Mouse (Mus musculus) testis, postnatal 14 days (tissue): ENCODE measurements around the gene Sertad2.

Experiments used
- DNase-seq: peaks from one replicate; pipeline ENCODE4 v3.0.0; 2021; ENCODE audit warnings: low spot score

The Sertad2 gene

DNA sequence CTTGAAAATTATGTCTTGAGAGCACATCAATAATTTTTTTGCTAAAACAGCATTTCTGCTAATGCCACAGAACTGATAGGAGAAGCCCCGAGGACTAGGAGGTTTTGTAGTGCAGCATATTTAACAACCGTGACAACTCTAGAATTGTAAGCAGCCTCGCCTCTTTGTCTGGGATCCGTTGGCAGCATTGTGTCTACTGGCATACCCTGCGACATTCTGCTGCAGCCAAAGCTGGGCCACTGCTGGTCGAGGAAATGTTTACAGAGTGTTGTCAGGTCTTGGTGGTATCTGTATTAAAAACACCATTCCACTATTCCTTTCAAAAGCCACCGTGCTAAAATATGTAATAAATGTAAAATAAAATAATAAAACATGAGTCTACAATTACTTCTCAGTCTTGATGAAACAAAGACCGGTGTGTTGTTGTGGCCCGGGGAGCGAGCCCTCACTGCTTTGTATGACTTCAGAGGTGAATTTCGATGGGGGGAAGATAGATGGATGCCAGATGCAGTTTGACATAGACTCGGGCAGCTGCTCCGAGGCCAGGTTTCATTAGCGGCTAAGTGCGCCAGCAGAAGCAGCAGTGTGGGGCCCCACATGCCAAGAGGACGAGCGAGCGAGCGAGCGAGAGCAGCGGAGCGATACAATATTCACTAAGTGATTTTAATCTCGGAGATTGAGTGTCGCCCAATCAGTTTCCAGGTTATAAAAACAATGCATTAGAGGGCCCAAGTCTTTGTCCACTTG lies 60.2 kb downstream of the Sertad2 start:
- no peak for DNase-seq

DNA sequence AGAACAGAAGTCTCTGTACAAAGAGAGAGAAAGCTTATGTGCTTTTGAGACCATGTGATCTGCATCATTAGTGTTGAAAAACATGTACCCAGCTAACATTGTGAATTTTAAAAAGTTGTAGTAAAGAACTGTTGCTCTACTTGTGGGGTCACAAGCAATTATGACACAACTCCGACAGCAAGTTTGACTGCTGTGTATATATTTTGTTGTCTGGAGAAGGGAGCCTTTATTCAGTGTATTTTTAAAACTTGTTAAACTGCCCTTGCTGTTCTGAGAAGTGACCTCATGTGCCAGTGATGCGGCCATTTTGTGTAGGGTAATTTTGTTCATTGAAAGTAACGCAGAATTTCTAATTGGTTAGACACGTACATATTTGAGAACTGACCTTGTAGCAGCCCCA lies 61.1 kb downstream of the Sertad2 start:
- no peak for DNase-seq

DNA sequence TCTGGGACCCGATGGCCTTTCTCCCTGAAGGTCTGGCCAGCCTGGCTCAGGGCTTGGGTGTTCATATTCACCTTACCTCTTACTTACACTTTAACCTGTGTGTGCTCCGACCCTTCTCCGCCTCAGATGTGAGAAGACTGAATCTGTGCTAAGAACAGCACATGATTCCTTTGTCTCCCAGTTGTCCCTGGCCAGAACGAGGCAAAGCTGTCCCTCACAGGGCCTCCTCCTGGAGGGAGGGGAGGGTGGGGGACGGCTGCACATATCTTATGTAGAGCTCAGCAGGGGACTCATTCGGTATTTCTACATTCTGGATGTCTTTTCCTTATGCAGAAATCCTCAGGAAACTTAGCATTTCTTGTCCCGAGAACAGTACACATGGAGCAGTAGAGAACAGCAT lies 62.6 kb downstream of the Sertad2 start:
- DNase-seq, result no peak

DNA sequence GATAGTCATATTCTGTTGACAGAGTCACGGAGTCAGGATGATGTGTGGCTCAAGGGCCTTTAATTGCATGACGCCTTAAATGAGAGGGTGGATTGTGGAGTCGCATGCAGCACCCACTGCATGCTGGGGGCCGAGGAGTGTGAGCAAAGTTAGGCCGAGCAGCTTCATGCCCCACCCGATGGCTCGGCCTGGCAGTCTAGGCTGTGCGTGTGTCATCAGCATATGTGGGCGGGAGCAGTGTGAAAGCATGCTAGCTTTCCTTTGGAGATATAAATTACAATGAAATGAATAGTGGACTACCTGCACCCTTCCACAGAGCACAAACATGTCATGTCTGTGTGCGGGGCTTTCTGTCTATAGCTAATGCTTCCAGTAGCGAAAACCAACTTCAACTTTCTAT lies 65.4 kb downstream of the Sertad2 start:
- DNase-seq, result no peak

DNA sequence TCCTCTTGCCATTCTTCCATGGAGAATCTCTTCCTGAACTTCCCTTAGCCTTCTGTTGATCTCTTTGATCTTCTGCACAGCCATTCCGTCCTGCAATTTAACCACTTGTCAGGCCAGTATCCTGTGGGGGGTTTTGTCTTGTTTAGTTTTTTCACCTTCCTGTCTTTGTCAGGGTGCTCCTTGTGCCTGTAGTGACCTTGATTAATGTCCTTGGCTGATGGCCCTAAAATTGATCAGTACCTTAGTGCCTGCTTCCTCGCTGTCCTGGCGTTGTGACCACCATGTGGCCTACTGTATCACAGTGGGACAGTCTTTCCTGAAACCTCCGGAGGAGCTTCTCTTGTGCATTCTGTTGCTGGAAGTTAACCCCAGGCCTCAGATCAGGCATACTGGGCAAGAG lies 70.2 kb downstream of the Sertad2 start:
- no peak for DNase-seq

DNA sequence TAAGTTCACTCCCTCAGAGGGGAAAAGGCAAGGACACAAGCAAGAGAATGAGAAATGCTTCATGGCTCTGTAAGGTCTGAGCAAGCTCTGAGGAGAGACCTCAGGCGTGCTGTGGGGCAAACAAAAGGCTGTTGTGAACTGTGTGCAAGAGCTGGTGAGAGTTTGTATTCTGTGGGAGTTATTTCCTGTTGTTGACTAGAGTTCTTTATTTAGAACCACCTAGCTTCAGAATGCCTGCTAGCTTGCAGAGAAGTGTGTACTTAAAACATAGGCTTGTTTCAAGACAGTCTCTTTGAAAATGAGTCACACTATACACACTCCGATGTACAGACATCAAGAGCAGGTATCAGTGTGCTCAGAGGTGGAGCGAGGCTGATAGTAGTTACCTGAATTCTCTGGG lies 73.0 kb downstream of the Sertad2 start:
- DNase-seq, result no peak

DNA sequence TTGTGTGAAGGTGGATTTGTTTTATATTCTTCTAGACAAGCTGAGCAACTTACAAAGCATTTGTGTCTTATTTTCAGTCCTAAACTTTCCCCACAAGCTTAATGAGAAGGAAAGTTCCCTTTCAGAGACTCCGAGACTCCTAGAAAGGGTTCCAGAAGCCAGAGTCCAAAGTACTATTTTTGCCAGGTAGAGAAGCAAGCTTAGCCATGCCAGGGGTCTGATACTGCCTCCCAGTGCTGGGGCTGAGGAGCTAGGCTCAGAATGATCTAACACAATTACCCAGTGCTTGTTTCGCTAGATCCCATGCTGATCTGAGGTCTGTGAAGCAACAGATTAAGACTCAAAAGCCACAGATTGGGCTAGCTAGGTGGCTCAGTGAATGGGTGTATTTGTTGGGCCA lies 84.1 kb downstream of the Sertad2 start:
- no peak for DNase-seq

DNA sequence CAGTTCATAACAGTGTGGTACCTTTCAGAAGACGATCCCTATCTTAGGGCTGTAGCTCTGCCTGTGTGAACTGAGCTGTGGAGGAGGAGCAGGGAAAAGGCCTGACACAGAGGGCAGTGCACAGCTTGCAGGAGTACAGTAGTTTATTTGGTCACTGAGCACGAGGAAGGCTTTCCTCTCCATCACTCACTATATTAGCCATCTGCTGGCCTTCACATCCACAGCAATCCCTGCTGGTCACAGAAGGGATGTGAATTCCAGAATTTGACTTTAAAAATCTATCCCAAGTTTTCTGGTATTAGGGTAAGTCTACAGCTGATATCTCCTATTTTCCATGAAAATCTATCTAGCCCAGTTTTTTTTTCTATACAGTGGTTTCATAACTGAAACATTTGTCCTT lies 85.2 kb downstream of the Sertad2 start:
- no peak for DNase-seq

DNA sequence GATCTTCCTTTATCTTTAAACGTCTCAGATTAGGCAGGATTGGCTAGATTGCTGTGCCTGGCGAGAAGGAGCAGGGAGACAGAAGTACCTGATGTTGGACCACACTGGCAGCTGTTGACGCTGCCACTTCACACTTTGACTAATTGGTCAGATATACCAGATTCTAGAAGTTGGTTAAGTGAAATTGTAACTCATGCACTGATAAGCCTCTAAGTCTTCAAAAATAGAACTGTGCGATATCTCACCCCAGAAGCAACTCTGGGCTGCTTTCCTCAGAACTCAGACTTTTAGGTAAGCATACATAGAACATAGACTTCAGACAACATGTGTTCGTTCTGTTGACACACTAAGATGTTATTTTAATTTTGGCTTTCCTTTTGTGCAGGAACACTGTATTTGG lies 86.6 kb downstream of the Sertad2 start:
- no peak for DNase-seq

DNA sequence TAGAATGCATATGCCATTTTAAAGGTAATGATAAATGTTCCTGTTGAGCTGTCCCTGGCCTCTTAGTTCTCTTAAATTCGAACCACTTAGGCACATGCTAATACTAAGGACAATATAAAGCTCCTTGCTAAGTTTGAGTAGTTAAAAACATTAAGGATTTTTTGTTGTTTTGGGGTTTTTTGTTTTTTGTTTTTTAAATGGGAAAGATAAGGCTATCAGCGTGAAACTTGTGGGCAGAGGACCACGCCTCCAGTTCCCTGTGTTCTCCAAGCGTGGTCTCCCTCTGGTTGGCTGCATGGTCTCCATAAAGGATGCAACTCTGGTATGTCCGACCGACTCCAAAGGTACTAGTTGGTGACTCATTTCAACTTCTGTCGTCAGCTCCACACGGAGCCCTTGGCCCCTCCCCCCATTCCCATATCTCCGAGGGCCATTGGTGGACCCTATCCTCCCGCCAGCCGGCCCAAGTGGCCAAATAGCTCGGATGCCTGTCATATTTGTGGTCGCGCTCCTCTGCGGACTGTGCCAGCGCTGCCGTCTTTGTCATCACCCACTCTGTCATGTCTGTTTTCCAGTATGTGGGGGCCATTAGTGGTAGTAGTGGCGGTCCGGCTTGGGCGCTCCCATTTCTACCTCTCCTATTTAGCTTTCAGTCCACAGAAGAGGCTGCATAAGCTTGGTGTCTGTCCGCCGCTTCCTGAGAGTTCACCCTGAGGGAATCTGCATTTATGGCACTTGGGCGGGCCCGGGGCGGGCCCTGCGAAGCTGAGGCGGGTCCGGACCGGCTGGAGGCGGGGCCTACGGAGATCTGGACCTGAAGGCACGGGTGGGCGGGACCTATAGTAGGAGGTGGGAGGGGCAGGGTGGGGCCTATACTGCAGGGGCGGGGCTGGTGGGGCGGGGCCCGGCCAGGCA lies 88.2 kb downstream of the Sertad2 start:
- peak; percentile 96 for DNase-seq

DNA sequence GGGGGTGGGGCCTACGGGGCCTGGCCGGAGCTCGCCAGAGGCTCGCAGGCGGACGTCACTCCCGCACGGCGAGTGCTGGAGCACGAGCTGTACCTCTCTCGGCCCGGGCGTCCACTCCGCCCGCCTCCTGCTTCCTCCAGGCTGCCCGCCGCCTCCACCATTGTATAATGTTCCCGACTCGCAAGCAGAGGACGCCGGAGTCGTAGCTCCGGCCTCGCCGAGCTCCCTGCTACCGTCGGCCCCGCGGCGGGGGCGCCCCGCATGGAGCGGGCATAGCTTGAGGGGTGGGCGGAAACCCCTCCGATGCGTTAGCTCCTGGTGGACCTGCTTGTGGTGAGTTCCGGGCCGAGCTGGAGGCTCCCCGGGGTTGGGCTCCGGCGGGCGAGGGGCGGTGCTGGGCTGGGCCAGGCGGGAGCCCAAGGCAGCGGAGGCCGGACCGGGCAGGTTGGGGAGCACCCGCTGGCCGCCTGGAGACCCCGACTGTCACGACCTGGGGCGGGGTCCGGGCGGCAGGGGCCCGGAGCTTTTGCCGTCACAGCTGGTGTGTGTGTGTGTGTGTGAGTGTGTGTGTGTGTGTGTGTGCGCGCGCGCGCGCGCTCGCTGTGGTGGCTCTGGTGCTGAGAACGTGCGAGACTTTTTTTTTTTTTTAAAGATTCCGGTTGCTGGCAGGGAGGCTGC lies 89.0 kb downstream of the Sertad2 start:
- peak; percentile 84 for DNase-seq

DNA sequence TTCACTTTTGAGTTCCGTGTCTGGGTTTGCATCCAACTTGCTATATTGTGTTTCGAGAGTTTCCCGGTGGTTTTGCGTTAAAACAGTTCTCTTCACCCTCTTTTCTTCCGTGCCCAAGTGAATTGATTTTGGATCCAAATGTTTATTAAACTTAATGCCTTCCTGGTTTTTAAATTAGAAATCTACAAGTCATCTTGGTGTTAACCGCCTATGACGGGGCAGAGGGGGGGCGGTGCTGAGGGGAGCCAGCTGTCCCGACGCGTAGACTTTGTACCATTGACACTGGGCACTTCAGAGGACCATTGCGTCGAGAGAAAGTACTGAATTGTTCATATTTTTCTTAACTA lies 89.5 kb downstream of the Sertad2 start:
- DNase-seq, result no peak

DNA sequence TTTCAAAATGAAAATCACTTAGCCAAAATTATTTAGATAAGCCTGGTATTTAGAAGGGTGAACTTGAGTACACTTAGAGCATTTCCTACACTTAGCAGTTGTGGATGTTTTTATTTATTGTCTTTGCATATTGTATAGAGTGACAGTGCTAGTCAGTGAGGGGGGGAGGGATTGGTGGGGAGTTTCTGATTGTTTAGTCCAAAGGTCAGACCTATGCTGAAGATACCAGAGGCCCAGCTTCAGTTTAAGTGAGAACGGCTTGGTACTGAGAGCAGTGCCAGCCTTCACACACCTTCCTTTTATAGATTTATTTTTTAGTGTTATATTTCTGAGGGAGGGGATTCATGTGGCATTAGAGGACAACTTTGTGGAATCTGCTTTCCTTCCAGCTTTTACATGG lies 91.5 kb downstream of the Sertad2 start:
- no peak for DNase-seq

DNA sequence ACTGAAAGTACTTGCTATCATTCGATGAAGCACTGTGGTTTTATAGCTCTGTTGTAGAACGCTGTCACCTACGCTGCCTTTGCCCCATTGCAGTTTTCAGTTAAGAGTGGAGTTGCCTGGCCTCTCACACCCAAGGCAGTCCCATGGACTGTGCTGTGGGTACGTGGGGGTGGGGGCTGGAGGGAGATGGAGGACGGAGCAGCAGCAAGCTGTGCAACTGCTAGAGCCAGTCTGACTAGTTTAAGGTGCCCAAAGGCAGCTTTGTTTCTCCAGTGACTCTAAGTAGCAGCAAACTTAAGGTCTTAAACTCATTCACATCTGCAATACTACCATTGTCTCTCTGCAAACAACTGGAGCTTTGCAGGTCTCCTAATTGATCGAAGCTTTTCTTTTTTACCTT lies 92.6 kb downstream of the Sertad2 start:
- DNase-seq, result no peak

DNA sequence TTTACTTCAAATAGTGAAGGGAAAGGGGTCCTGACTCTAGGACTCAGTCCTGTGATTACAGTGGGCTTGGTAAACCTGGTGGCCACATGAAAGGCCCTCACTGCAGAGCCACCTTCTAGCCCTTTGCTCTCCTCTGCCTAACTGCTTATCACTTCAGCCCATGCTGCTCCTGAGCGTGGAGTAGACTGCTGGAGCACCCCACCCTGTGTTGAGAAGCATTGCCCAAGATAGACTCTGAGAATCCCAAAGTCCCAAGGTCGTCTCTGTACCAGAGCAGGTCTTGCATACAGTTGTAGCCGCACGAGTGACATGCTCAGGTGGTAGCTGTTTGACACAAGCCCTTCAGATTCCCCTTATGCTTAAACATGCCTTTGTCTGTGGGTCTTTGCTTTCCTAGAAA lies 93.1 kb downstream of the Sertad2 start:
- no peak for DNase-seq

DNA sequence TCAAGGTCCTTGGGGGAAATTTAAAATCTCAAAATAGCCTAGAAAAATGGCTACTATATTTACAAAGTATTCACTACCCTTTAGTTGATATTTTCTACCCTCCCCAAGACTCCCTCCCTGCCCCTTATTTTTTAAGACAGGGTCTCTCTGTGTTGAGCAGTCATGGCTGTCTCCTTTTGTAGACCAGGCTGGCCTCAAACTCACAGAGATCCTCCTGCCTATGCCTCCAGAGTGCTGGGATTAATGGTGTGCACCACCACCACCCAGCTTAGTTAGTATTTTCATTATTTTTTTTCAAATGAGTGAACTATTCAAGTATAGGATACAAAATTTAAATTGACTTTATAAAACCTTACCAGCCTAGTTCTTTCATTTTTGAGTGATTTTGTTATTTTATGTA lies 94.0 kb downstream of the Sertad2 start:
- DNase-seq, result no peak

DNA sequence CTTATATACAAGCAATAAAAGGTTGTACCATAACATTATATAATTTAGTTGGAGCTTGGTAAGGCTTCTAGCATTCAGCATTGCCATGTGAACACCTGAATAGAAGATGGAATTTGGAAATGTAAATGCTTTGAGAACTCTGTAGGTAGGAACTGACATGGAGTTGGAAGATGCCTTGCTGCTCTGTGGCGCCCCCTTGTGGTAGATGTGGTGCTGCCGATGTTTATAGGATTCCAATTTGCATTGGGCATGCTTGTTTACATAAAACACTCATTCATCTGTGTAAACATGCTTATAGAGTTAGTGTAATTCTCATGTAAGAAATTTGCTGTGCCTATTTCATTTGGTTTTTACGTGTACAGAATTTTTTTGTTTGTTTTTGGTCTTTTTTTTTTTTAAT lies 95.8 kb downstream of the Sertad2 start:
- no peak for DNase-seq

DNA sequence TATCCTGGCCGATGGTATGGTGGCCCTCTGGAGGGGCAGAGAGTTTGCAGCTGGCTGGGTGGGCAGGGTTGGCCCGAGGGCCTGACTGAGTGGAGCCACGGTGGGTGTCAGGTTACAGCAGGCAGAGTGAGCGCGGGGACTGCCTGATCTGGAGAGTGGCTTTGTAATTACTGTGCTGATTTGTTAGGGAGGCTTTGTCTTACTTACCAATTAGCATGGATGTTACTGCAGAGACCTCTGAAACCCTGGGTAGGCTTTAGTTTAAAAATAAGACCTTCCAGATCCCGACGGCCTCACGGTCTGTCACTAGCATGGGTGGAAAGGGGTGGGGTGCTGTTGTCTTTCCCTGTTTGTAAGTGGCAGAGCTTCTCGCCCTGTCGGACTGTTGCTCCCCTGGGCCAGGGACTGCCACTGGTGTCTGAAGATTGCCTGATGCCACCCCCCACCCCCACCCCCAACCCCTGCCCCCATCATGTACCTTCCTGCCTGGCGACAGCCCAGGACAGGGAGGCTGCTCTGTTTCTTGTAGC lies 96.9 kb downstream of the Sertad2 start:
- DNase-seq, result no peak

DNA sequence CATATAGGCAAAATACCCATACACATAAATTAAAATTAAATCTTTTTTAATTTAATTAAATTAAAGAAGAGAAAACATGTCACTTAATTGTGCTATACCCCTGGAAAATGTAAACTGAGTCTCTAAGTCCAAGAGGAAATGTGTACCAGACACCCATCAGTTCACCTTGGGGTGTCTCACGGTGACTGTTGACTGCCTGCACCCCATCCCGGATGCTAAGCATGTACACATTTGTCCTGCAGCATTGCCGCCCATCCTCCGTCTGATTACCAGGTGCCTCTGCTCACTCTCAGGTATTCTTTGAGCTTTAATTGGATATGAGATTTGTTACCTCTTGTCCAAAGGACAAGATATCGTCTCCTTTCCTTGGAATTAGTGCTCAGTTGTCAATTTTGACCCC lies 99.3 kb downstream of the Sertad2 start:
- DNase-seq, result no peak

DNA sequence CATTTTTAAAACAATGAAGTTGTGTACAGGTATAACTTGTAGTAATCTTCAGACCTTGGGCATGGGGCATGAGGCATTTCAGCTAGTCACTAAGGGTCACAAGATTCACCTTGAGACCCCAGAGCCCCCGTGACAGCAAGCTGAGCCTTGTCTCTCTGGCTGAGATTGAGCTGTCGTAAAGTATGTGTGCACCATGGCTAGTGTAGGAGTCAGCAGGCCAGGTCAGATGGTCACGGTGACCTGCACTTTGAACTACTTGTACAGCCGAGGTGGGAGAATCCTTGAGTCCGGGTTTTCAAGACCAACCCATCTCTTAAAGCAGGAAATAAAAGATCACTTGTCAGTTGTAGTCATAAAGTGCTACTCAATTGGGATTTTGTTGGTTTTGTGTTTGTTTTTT lies 100.1 kb downstream of the Sertad2 start:
- no peak for DNase-seq

DNA sequence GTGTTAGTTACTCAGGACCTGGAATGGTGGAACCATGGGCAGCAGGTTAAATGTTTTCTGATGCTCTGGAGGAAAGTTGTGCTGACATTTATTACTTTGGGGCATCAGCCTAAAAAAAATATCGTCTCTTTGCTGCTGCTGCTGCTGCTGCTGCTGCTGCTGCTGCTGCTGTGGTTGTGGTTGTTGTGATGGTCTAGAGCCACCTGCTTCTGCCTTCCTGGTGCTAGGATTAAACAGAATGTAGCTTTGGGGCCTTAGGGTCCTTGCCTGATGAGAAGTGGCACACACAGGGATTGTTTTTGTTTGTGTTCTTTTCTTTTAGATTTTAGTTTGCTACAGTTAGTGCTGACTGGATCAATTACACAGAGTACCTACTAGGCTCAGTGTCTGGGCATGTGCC lies 101.1 kb downstream of the Sertad2 start:
- no peak for DNase-seq

DNA sequence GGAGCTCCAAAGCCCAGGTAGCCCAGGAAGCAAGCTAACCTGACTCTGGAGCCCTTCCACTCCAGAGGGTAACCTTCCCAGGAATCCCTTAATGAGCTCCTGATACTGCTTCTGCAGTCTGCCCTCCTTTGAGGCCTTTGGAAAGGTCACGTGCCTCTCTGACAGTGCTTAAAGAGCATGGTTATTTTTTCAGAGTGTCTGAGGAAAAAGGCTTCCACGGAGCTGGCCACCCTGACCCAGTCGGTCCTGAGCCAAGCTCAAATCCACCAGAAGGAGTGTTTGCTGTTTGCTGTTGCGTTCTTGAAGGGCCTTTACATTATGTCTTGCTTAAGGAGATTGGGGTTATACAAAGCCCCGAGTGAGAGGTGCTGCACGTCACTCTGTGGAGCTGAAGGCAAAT lies 101.8 kb downstream of the Sertad2 start:
- no peak for DNase-seq

DNA sequence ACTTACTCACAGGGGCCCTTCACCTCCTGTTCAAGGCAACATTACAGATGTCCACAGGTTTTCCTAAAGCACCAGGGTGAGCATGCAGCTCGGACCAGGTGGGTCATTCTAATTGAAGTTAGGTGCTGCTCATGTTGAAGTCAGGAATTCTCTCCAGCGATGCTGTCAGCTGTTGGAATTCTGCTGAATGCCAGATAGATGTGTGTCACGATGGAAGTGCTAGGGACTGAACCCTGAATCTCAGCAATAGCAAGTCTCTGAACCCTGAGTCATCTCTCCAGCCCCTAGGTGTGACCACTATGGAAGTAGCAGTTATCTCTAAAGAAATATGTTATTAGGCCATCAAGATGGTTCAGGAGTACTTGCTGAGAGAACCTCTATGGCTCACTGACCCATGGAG lies 102.5 kb downstream of the Sertad2 start:
- no peak for DNase-seq
